Mouse (Mus musculus): ENCODE measurements around the gene Lrrc73.

- no peak for TF ChIP-seq CTCF (IDR thresholded peaks at IDR 0.05; ENCODE audit: extremely low read depth, insufficient read length, insufficient replicate concordance, low read depth, low read length)
- no peak for TF ChIP-seq POLR2A (IDR thresholded peaks at IDR 0.05; ENCODE audit: low read depth, low read length)
Measured at GRCm38 (mm10) chr17:46242274-46242673, 11.1 kb upstream of the Lrrc73 start.

All from small intestine, adult 2 months (tissue).